Mouse (Mus musculus) lung, adult 2 months (tissue): Measurements from ENCODE around the gene Rassf5. TPM values are rescaled to one million over a fixed set of nuclear protein-coding genes. Genes with fewer than 3 reads are reported as not detected.
A peak's percentile ranks its signal among the peaks of the same experiment; 100 is the strongest.

Experiments
- DNase-seq: peaks from one replicate; pipeline ENCODE4 v3.0.0; 2022
- H3K4me1 ChIP-seq: fragments of 200-500 bp; 2 replicates; pipeline ENCODE4 v1.6.1; 2011; ENCODE audit warnings: low read length; ENCODE audit not compliant: control insufficient read depth, insufficient read depth
- H3K4me3 ChIP-seq: fragments of 200-500 bp; replicated peaks from 2 replicates; pipeline ENCODE3; 2011; ENCODE audit warnings: low read depth, mild to moderate bottlenecking, control low read depth, low read length; ENCODE audit errors: extremely low read depth
- CTCF ChIP-seq: fragments of 200-500 bp; IDR thresholded peaks from 2 replicates; pipeline ENCODE4 v1.5.1; 2011; ENCODE audit warnings: mild to moderate bottlenecking, low read length, control low read depth; ENCODE audit not compliant: insufficient read depth
- POLR2A ChIP-seq: fragments of 200-500 bp; IDR thresholded peaks from 2 replicates; pipeline ENCODE4 v1.6.1; 2011; ENCODE audit warnings: low read depth, mild to moderate bottlenecking, control low read depth, low read length, borderline replicate concordance; ENCODE audit errors: extremely low read depth
- WGBS: fragments of 180-500 bp; shearing (Covaris S2); methylation state at CpG from one replicate; pipeline ENCODE4 v1.1.7; 2018; 5-methylcytosine and 5-hydroxymethylcytosine counted together
- polyA plus RNA-seq: library from polyadenylated mRNA; depleted of rRNA; stranded (reverse); fragments of >200 nt; gene quantifications from 2 replicates; pipeline ENCODE4 v1.2.3, GENCODE M21; 2012

Rassf5 gene
- polyA plus RNA-seq, 1 experiment: 19.1 TPM

DNA sequence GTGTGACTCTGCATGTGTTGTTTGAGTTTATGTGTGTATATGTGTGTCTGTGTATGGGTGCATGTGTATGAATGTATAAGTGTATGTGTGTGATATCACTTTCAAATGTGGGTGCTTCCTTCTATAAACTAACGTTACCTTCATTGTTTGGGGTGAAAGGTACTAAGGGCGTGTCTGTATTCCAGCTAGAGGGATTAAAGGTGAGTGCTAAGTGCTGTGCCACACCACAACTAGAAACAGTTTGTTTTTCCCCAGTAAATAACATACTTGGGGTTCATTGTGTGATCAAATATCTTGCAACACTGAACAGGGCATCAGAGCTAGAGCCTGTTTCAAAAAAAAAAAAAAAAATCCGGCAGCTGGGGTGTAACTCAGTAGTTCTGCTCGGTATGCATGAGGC lies 36.7 kb upstream of the Rassf5 start:
- no peak for TF ChIP-seq CTCF
- no peak for DNase-seq
- WGBS: 49% methylated on average over 4 of the region's 4 CpGs
- Histone ChIP-seq H3K4me3 (no peak overlapping the region), H3K4me1 (no peaks in the 10 kb centered on the region; the same call in 1 of the 2 replicates)

DNA sequence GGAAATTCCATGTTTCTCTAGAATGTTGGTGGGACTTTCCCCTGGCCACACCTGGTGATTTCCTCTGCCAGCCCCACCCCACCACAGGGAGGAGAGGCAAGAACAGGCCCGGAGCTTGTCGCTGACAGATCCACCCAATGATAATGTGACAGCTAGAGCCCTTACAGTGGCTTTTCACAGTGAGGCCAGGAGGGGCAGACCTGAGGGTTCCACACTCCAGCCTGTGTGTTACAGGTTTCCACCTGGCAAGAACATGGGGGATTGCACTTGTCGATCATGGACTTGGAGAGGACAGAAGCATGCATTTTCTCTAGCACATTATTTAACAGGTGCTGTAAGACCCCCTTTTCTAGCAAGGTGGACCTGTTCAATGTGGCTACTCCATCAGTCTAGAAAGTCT lies 35.2 kb upstream of the Rassf5 start:
- H3K4me1 ChIP-seq: no peaks in the 10 kb centered on the region; the same call in 1 of the 2 replicates
- no peak overlapping the region for H3K4me3 ChIP-seq
- 26% methylated on average over 3 of the region's 3 CpGs for WGBS
- DNase-seq: no peak
- TF ChIP-seq CTCF (no peak), POLR2A (no peak)

DNA sequence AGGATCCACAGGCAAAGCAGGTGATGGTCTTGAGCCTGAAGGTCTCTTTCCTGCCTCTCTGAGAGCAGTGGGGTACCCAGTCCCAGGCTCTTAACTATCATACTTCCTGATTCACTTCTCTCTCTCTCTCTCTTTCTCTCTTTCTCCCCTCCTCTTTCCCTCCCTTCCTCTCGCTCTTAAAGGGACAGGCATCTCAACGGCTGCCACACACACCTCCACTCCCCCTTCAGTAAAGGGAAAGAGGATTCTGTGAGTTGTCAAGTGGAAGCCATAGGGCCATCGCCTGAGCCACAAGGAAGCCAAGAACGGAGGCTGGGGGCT lies 34.4 kb upstream of the Rassf5 start, which contains the start of gene Ikbke:
TSS of gene Ikbke (minus strand) at position 151 of the 321 bp plus-strand sequence.
- no peaks in the 10 kb centered on the region; the same call in 1 of the 2 replicates for H3K4me1 ChIP-seq
- WGBS: 20% methylated on average over 4 of the region's 4 CpGs
- peak within 1 kb of the TSS; percentile 58 for H3K4me3 ChIP-seq
- no peak for DNase-seq
- no peak for TF ChIP-seq CTCF
- TF ChIP-seq POLR2A: no peak

DNA sequence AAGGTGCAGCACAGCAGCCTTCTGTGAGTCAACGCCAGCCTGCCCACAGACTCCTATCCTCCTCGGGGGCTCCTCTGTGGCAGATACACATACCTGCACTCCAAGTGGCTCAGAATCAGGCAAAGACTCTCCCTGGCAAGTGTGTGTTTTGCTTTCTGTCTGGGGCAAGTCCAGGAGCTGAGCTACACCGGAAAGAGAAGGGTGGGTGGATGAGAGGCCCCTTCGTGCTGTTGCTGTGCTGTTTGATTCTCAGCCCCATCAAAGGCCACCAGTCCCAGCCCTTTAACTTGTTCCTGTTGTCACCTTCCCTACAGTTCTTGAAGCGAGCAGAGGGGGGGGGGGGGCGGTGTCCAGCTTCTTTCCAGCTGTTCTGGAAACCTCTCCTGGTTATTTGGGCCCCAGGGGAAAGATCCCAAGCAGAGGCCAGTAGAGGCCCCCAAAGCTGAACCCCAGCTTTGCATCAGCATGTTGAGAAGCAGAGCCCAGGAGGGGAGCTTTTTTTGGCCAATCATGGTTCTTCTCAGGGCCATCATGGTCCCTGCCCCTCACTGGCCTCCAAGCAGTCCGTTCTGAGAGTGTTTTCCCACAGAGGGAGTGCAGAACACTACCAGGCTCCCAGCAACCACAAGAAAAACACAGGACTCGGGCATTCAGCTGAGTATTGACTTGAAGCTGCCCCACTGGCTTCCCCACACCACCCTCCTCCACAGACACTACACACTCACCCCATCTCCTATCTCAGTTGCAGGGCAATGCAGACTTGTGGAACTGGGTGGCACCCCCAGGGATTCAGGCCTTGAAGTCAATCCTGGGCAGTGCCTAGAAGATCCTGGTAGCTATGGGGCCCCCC lies 33.8 kb upstream of the Rassf5 start:
- WGBS: 27% methylated on average over 8 of the region's 8 CpGs
- Histone ChIP-seq H3K4me3 (peak overlapping the region; percentile 58), H3K4me1 (no peaks in the 10 kb centered on the region; the same call in 1 of the 2 replicates)
- TF ChIP-seq CTCF (no peak), POLR2A (no peak)
- DNase-seq: peak; percentile 19

DNA sequence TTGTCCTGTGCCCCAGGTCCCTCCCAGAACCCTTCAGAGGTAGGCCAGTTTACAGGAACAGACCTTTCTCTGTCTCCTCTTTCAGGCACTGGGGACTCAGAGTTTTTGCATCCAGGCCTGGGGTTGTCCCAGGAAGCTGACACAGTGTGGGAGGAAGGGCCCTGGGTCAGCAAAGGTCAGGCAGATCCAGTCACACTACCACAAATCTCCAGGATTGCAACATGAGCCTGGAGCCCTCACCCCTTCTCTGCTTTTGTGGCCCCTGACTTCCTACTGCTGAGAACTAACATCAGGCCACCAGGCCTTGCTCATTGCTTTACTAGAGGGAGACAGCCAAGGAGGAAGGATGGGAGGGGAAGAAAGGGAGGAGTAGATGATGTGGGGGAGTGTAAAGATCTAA lies 31.8 kb upstream of the Rassf5 start:
- Histone ChIP-seq H3K4me1 (no peaks in the 10 kb centered on the region; the same call in 1 of the 2 replicates), H3K4me3 (no peak overlapping the region)
- no peak for TF ChIP-seq CTCF
- DNase-seq: no peak

DNA sequence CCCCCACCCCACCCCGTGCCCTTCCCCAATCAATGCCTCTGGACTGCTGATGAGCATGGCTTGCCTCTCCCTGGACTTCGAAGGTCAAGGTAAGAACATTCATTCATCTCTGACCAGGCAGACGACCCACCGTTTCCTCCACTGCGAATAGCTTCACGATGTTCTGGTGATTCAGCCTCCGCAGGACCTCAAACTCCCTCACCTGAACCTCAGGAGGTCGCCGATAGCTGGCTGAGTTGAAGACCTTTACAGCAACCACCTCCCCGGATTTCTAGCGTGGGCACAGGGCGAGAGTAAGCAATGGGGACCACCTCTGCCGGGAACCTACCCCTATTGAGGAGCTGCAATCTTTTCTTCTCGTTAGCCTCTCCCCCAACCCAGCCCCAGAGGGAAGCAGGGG lies 30.5 kb upstream of the Rassf5 start:
- no peaks in the 10 kb centered on the region; the same call in 1 of the 2 replicates for H3K4me1 ChIP-seq
- WGBS: 70% methylated on average over 14 of the region's 14 CpGs
- TF ChIP-seq POLR2A: no peak
- no peak for TF ChIP-seq CTCF
- no peak overlapping the region for H3K4me3 ChIP-seq
- no peak for DNase-seq

DNA sequence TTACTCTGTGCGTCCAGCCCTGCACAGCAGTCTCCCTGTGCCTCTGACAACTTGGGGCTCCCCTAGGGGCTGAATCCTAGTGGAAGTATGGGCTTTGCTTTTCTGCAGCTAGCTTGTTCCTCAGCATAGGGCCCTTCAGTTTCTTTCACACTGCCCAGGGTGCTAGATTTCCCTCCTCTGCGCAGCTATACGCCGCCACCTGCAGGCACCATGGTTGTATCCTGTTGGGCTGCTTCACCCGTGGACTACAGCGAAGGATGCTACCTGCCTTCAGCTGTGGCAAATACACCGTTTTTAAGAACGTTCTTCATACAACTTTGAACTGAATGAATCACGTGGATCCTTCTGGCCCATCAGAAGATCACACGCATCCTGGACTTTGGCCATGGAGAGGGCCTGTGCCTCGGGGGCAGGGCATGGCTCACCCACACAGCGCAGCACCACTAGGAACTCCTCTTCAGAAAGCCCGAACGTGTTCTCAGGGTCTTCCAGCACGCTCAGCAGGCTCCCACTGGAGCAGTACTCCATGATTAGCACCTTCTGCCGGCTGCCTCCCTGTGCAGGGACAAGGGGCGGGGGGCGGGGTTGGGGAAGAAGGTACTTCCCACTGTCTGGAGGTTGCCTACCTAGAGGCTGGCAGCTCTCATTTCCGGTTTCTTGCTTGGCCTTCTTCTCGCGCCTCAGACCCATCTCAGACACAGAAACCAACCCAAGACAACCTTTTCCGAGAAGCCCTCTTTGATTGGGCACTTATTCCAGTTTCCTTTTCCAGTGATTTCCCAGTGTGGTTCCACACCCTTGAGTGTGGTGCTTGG lies 29.9 kb upstream of the Rassf5 start:
- Histone ChIP-seq H3K4me3 (no peak overlapping the region), H3K4me1 (no peaks in the 10 kb centered on the region; the same call in 1 of the 2 replicates)
- no peak for DNase-seq
- WGBS: 53% methylated on average over 22 of the region's 22 CpGs
- TF ChIP-seq POLR2A (no peak), CTCF (no peak)

DNA sequence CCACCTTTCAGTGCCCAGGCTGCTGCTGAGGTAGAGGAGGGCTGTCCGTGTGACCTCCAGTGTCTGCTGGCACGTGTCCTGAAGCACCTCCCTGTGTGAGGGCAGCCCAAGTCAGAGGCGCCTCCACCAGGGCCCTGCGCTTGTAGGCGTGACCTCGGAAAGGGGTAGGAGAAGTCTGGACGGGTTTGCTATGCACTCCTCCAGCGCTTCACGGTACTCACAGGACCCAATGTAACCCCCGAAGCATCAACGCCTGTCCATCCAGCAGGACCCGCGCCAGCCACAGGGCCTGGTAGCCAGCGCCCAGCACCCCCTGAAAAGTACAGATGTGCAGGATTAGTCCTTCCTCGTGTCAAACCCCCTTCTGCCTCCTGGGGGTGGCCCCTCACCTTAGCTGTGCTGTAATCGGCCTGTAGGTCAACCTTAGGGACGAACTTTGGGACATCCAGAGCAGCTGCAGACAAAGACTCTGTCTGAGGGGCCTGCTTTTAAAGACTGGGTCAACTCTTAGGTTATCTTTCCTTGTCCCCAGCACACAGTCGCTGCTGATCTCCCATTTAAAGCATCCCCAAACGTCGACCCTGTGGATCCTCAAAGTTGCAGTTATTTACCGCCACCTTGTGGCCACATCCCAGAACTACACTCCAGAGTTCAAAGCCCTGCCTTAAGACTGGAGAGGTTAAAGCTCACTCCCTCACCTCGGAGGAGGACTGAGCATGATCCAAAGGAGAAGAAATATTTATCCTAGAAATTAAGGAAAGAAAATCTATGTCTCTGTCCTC lies 24.9 kb upstream of the Rassf5 start:
- Histone ChIP-seq H3K4me1 (no peaks in the 10 kb centered on the region), H3K4me3 (no peak overlapping the region)
- WGBS: 39% methylated on average over 22 of the region's 22 CpGs
- DNase-seq: peak; percentile 68
- TF ChIP-seq POLR2A: no peak
- peak; percentile 76 for TF ChIP-seq CTCF

DNA sequence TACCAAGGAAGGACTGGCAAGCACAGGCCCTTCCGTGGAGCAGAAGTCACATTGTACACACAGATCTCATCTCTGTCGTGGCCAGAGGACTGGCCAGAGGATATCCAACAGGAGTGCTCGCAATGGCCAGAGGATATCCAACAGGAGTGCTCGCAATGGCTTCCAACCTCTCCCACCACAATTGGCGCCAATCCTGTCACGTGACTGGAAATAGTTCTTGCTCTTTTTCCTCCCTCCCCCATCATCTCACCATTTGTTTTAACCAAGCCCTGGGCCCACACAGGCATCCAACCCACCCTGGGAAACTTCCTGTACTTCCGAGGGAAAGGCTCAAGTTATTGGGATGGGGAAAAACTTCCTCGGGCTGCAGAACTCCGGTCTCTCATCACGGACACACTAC lies 23.7 kb upstream of the Rassf5 start:
- 77% methylated on average over 10 of the region's 10 CpGs for WGBS
- no peak for DNase-seq
- no peaks in the 10 kb centered on the region for H3K4me1 ChIP-seq
- TF ChIP-seq POLR2A (no peak), CTCF (no peak)
- H3K4me3 ChIP-seq: no peak overlapping the region

DNA sequence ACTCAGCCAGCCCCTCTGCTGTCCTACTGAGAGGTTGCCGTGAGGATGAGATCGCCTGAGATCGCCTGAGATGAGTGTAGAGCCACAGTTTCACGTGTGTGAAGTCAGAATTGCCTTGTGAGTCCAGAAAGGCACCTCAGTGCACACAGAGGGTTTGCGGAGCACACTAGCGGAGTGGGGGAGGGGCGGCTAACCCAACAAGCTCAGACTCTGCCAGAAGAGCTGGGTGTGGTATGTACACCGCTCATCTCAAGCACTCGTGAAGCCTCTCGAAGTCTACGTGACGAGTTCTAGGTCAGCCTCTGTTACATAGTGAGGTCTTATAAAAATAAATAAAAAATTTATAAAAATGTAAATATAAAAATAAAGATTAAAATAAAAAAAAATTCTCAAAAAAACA lies 18.8 kb upstream of the Rassf5 start:
- WGBS: 66% methylated on average over 12 of the region's 12 CpGs
- Histone ChIP-seq H3K4me3 (no peak overlapping the region), H3K4me1 (no peaks in the 10 kb centered on the region)
- no peak for TF ChIP-seq POLR2A
- TF ChIP-seq CTCF: no peak
- DNase-seq: no peak
